Mouse (Mus musculus): ENCODE results near the gene Fbp1.

DNA sequence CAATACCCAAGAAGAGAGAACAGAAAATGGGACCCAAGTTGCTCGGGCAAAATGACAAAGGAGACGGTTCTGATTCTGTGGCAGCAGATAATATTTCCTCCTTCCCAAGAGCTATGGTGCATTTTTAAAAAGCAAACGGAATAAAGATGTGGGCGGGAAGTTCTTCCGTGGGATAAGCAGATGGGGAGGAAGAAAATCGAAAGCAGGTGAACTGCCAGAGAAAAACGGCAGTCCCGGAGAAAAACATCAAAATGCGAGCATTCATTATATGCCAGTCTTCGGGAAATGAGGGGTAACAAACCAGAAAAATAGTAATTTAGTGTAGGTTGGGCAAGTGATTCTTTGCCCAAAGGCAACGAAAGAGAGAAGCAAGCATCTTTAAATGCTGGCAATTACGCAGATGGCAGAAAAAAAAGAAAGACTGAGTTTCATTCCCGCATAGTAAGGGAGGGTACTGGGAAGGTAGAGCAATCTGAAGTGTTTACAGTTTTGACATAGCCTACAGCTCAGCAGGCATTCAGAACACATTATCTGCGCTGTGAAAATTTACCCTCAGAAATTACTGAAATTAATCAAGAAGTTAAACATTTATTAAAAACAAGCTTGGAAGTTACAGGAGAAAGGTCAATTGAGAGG lies 19.6 kb upstream of the Fbp1 start:
- TF ChIP-seq POLR2A (IDR thresholded peaks at IDR 0.05; ENCODE audit: borderline replicate concordance, extremely low read depth, low read depth, low read length) (no peak), CTCF (IDR thresholded peaks at IDR 0.05; ENCODE audit: insufficient read depth, low read length) (no peak)

Measured in lung, adult 2 months (tissue).